Mouse (Mus musculus) heart, postnatal 14 days (tissue): ENCODE measurements around the gene Lhfp. TPM values are rescaled to one million over a fixed set of nuclear protein-coding genes. Genes with fewer than 3 reads are reported as not detected.

Source experiments
- DNase-seq, 2 experiments: peaks; one replicate each; pipeline ENCODE4 v3.0.0; 2021 to 2022
- intact Hi-C: fragments of 180-260 bp; cut with DNase I; formaldehyde crosslinking; loops from one replicate; pipeline ENCODE4 v1.15.1; 2025
- total RNA-seq, 2 experiments: library from RNA; stranded (reverse); gene quantifications; 2 replicates each; pipeline ENCODE4 v1.2.3; 2021

Gene Lhfp
- total RNA-seq, 2 experiments from 2014 or later, result 65.2 to 73.9 TPM

DNA sequence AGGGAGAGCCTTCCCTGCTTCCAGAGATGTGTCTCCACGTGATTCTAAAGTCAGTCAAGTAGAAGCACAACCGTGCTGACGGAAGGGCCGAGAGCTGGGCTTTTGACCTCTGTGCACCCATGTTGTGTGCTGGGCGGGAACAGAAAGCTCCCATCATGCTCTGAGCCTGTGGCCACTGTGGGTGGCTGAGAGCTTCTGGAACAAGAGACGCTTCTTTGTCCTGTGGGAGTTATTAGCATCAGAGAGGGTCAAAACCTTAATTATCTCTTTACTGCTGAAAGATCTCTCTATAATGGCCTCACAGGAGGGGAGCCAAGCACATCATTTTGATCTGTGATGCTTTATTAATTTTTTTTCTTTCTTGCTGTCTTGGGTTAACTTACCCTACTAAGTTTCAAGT lies 253.5 kb downstream of the Lhfp start:
- intact Hi-C loops, result no loop called here
- DNase-seq, result no peak

DNA sequence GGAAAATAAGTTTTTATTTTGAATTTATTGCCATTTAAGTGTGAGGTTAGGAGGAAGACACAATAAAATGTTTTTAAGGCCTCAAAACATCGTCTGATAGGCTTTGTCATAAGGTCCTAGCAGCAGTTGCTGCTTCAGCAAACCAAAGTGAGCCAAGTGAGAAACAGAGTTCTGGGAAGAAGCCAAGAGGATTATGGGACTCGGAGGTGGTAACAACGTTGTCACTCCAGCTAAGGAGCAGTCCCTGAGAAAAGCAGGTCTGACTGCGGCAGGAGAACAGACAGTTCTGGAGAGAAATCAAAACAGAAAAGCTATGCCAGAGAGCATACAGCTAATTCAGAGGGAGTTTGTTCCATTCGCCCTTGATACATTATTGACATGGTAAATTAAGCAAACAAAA lies 260.5 kb downstream of the Lhfp start:
- intact Hi-C loops, result no loop called here
- DNase-seq, result no peak

DNA sequence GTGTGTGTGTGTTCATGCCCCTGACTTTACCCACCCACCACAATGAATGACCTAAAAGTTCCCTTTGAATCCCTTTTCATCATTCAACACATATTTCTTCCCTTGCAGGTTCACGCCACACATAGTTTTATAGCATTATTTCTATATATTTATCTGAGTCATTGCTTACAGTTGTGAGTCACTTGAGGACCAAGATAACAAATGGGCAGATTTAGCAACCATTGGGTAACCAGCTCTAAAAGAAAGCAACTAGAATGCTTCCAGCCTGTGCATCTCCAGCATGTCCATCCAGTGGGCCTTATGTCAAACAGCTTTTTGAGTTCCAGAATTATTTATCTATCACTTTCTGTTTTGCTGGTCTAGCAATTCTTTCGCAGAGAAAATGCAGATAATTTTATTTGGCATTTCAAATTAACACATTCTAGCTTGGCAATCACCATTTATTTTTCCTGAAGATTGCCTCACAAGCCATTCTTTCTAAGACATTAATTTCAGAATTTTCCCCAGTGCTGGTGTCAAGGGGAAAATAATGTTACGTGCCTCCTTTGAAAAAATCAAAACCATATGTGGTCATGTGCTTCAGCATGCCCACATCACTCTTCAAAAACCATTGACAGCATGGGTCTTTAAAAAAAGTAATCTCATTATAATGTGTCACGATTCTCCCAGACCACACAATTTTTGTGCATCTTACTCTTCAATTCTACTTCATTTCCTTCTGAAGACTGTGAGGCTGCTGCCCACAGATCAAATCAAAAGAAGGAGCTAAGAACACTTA lies 263.0 kb downstream of the Lhfp start:
- intact Hi-C loops, result no loop called here
- DNase-seq, result no peak

DNA sequence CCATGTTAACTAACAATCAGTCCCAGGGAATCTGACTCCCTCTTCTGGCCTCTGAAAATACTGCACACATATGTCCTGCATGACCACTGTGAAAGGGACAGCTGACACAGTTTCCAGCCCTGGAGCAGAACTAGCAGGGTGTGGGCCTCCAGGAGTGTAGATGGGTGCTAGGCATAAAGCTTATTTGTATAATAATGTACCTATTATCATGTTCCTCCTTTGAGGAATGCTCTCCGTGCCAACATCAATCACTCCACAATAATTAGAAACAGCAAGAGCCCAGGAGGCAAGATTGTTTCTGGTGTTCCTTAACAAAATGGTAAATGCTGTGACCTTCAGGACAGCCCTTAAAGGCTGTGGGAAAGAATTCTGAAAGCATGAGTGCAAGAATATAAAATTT lies 264.5 kb downstream of the Lhfp start:
- no peak for DNase-seq
- intact Hi-C loops, result no loop called here

DNA sequence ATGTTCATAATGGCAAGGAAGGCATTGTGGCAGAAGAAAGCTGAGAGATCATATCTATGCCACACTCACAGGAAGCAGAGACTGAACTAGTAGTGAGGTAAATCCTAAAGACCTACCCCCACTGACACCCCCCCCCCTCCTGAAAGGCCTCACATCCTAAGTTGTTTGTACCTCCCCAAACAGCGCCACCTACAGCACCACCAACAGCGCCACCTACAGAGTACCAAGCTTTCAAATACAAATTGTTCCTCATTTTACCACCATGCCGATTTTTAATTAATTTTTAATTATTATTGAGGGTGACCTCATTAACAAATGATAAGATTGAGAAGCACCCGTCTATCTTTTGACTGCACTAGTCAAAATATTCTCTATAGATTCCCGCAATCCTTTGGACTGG lies 267.3 kb downstream of the Lhfp start:
- intact Hi-C loops, result no loop called here
- no peak for DNase-seq

DNA sequence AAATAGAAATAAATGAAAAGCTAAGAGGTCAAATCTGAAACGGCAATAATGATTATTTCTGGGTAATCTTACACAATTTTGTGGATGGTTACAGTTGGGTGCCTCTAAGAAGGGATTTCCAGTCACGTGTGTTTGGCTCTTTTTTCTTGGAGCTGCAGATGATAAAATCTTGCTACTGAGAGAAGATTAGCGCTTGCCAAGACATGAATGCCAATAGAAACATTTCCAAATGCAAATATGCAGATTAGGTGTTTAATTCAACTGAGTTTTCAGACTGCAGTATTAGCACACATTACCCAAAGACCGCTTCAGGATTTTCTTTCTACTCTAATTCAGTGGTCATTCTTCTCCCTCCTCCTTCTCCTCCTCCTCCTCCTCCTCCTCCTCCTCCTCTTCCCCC lies 268.8 kb downstream of the Lhfp start:
- intact Hi-C loops, result no loop called here
- DNase-seq, result no peak

DNA sequence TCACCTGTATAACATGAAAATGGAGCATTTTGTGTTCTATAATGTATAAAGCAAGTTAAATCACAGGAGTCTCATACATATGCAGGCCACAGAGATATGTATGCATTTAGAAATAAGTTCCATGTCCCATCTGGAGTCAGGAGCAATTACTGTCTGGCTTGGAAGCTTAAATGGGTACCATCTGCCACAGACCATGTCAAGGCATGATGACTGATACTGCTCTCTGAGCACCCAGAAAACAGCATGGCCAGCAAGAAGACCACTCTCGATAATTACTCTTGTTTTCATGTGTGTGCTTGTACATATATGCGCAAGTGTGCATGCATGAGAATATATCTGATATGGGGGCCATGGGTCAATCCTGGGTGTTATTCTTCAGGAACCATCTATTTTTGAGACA lies 269.3 kb downstream of the Lhfp start:
- intact Hi-C loops, result no loop called here

More for the DNA sequence above, 269.3 kb downstream of the Lhfp start:
- no peak for DNase-seq

Other genes starting within 250 kb of the Lhfp start
- 10 to 100 TPM; 49.3 to 54.7 TPM for gene Cog6, start 24.3 kb upstream of the Lhfp start, total RNA-seq